Mouse (Mus musculus) c-Kit-negative CD71-positive TER-119-positive erythroid progenitor cells, embryonic 14.5 days (primary cell): ENCODE data around the gene Cdk14.

ENCODE experiments used
- DNase-seq: peaks from one replicate; pipeline ENCODE4 v3.0.0-alpha.2; 2013; ENCODE audit warnings: low read depth, low spot score

The Cdk14 gene

DNA sequence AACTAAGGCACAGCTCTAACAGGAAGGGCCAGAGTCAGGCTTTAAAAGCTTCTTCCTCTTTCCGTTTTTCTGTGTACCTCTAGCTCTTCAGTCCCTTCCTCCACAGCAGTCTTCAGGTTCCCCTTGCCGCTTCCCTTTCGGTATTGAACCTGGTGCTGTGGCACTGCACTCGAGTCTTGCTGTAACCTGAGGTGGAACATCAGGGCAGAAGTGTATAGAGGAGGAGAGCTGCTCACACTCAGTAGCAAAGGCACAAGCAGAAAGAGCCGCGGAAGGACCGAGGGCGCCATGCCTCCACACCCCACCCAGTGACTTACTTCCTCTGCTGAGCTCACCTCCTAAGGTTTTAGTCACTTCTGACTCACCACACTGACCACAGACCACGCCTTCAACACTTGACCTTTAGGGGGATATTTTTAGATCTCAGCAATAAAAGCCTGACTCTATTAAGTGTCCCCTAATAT is at the start of gene Cdk14:
Gene Cdk14, minus strand, starts transcription at position 321 of the 464 bp plus-strand sequence.
- no peak for DNase-seq

DNA sequence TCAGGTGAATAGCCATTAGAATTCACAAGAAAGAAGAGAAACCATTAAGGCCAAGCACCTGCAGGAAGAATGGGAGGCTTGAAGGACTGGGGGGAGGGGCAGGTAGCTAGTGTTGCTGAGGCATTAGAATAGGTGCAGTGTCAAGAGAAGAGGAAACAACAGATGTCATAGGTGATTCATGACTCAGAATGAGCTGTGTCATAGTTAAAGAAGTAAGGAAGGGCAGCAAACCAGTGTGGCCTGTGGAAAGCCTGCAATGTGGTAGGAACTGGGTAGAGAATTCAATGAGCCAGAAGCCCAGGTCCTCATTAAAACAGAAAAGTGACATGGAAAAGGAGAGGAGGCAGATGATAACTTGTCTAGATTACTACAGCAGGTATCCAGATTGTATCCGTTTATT is 45.1 kb upstream of the Cdk14 start:
- no peak for DNase-seq

DNA sequence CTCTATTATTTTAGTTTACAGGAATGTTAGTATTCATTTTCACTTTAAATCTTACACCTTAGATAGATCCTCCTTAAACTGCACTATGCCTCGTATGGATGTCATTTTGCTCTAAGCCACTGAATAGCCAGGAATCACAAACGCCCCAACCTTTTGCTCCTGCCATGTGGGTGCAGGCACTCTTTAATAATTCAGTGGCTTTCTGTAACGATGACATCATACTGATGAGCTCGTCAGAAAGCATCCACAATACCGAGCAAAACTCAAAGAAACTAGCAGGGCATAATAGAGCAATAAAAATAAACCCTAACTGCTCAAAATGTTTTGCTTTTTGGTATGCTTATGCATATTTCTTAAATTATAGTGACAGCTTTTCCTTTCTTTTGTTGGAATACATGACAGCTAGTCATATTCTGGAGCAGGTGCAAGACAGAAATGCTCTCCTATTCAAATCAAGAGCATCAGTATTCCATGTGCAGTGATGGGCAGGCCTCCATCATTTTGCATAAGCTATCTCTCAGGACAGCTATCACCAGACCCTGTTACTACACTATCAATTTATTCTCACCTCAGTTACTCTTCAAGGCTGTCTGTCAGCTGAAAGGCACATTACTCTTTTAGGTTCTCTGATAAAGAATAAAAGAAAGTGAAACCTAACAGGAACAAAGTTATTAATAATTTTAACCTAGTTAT is 11.8 kb upstream of the Cdk14 start:
- DNase-seq = no peak

DNA sequence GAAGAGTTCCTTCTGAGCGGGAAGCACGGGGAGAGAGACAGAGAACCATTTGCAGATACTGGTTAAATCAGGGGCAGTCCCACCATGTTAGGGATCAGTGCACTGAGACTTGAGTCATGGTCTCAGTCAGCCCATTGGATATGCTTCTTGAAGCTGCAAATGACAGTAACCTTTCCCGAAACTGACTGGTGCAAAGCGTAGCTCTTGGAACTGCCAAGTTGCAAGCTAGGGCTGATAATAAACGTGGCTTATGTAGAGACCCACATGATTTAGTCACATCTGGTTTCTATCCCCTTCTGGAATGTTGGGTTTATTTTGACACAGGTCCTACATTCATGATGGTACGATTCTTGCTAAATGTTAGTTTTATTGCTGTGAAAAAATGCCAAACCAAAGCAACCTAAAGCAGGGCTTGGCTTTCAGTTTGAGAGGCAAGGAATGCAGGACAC is 3.6 kb upstream of the Cdk14 start:
- no peak for DNase-seq

DNA sequence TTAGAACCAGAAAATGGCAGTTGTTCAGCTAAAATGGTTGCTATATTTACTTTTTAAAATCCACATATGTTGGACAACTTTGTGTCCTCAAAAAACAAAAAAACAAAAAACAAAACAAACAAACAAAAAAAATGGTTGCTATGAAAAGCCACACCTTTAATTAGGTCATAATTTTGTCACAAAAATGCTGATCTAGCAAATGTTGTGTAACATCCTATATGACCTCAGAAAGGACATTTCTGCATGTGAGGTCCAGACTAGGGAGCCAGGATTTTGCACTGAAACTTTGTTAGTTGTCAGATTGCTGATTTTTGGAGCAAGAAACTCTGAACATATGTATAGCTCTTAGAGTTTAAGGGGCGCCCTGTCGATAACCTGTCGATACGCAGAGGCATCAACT is 3.0 kb upstream of the Cdk14 start:
- DNase-seq = no peak

DNA sequence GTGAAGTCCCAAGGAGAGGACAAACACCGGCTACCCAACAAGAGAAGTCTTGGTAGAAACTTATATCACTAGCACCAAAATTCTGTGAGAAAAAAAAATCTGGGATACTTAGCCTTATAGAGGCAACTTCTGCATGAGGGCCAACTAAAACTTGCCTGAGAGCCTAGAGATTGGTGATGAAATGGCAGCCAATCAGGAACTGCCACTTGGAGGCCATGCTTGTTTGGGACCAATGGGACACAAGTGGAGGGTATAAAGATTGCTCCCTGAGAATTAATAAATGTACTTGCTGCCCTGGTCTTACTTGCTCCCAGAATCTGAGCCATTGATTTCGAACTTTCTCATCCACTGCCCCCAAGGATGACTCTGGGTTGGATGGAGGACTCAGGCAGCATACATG is 1.3 kb upstream of the Cdk14 start:
- DNase-seq = no peak

DNA sequence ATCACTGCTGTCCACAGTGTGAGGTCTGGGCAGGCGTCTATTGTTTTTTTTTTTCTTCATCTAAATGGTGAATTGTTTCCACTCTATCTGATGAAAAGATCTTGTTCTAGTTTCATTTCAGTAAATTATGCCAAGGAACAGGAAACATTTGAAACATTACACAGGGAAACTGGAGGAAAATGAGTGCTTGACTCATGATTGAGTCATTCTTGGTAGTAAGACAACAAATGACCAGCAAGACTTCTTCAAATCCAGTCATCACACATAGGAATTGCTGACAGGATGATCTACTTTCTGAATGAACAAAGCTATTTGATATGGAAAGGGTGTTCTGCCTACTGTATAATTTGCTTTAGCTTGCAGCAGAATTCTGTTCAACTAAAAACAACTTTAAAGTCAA is 859 bp downstream of the Cdk14 start:
- no peak for DNase-seq

DNA sequence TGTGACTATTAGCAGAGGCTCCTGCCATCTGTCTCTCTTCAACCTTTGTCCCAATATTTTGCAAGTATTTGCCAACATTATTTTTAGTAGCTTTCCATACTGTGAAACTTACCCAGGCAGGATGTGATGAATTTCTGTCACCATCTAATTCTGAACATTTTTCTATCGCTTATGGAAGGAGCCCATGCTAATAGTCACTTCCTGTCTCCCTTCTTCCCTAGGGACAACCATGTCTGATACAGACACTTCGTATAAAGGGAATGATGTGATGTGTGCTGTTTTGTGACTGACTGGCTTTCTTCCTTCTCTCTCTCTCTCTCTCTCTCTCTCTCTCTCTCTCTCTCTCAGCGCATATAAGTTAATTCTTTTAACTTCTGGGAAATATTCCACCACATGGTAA is 5.3 kb downstream of the Cdk14 start:
- DNase-seq = no peak

DNA sequence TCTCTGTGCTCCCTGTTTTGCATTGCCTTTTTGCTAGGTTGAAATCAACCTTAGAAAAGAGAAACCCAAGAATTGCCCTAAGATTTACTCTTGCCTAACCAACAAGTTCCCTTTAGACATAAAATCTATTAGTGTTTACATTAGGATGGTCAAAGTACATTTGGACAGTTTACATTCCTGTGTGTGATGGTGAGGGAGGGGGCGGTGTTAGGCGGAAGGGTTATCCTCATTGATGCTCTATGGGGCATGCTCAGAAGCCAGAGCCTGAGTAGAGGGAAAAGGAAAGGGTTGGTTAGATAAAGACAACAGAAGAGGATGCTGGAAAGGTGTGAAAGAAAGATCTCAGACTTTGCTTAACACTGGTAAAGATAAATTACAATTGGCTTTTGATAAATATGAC is 8.2 kb downstream of the Cdk14 start:
- DNase-seq = no peak

DNA sequence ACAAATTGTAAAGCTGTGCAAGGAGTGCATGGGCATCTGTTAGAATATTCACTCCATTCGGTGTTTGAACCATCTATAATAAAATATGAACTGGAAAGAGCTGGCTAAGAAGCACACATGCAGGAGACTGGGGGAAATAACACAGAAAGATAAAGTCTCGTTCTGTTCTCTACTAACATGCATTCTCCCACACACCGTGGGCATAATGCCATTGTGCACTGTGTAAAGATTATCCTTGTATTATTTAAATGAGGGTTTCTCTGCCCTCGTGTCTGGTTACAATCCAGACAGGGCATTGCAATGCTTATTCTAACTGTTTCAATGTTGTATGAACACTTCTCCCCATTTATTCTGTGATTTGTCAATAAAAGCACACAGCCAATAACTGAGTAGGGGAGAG is 18.1 kb downstream of the Cdk14 start:
- DNase-seq = no peak

DNA sequence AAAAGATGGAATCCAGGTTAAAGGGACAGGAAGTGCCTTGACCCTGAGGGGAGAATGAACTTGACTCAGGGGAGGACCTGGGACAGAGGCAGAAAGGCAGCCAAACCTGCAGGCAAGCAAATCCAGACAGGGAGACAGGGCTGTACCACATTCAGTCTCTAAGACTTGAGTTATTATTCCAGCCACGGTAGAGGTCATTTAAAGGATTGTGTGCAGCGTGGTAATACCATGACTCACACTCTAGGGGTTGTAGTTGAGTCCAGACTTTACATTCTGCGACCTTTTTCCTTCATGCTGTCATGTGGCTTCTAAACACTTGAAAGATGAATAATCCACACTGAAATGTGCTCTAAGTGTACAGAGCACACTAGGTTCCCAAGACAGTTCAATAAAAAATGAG is 27.3 kb downstream of the Cdk14 start:
- DNase-seq = no peak

DNA sequence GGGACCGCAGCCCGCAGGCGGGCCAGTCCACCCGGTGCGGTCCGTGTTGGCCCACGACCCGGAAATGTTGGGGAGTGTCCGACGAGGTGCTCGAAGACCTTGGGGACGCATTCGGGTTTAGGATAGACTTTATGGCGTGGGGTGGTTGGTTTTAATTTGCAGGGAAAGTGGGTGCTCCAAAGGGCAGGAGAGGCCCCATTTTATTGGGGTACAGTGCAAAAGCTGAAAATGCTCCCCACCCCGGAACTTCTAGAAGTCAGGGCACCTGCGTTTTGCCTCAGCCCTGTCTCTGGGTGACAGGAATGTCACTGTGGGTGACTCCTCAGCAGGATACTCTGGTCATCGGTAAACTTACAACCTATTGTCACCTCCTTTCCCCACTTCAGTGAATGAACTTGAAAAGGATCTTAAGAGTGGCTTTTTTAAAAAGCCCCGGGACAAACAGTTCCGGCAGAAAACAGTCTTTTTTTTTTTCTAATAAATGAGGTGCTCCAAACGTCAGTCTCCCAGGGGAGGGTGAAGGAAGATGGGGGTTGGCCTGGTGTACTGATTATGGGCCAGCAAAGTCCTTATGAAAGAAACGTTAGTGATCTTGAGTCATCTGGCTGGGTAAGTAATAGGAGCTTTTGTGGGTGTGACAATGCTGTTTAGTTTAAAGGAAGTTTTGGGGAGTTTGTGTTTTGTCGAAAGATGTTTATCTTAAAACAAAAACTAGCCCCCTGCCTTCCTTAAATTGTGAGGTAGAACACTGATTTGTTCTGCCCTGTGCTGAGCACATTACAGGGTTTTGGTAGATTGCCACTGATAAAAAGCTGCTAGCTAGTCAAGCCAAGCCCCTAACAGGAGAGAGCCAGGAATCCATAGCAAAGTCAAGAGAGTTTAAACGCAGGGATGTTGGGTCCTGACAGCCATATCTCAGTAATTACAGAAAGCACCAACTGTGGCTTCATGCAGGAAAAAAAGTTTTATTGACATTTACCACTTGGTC is 39.1 kb downstream of the Cdk14 start:
- no peak for DNase-seq

DNA sequence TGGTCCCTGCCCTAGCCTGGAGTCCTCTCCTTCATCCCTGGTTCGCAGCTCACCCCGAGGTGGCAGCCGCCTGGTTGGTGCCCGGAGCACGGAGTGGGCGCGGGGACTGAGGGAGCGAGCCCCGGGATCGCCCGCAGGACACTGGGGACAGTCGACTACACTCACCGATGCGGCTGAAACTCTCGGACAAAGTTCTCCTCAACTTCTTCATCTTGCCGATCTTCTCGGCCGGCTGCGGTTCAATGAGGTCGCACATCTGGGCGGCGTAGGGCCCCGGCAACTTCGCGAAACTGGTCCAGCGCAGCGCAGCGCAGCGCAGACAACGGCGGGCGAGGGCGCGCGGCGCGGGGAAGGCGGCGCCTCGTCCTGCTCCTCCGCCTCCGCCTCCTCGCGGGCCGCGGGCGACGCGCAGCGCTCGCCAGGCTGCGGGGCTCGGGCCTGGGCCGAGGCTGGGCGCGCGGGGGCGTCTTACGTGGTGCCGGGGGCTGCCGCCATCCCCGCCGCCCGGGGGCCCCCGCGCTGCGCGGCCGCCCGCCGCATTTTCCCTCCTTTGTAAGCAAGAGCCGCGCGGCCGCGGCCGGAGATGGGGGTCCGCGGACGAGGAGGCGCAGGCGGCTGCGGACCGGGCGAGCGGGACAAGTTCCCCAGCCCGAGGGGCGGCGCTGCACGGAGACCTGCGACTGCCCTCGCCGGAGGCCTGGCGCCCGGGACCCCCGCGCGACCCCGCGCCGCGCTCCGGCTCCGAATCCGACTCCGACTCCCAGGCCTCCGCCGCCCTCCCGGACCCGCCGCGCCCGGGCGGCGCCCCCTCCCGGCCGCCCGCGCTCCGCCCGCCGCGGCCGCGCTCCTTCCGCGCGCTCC is 40.0 kb downstream of the Cdk14 start:
- no peak for DNase-seq

DNA sequence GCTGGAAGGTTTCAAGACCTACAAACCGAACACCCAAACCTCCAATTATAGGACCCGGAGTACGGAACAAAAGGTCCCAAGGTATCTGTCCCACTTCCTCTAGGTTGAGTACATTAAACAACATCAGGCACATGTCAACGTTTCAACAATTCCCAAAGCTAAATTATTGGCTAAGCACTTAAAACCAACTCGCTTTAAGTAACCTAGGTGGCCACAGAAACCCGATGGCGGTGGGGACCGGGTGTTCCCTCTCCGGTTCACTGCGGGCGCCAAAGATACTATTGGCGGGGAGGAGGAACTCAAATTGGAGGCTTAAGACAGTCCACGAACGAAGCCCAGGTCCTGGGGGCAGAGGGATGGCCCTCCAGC is 40.6 kb downstream of the Cdk14 start:
- no peak for DNase-seq

DNA sequence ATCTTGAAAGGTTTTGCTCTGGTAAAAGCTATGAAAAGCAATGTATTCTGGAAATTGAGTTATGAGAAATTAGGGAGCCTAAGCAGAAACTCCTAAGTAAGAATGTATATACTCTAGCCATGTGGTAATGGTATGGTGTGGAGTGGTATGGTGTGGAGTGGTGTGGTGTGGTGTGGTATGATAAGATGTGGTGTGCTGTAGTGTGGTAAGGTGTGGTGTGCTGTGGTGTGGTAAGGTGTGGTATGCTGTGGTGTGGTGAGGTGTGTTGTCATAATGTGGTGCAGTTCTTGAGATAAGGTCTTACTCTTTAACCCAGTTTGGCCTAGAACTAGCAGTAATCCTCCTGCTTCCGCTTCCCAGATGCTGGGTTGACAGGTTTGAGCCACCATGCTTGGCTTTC is 45.7 kb downstream of the Cdk14 start:
- DNase-seq = no peak

DNA sequence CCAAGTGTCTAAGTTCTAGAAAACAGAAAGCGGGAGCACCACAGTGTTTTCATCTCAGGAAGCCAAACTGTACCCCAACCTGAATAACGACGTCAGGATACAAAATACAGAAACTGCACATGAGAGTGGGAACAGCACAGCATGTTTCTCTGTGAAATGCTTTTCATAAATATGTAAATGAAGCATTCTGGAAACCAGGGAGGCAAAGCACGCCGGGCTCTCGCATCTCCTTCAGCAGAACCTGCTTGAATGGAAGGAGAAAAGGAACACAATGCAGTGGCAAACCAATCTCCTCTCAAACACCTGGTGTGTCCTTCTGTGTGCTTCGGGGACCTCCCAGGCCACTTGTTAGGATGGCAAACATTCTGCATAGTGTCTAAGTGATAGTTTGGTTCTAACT is 46.6 kb downstream of the Cdk14 start:
- no peak for DNase-seq

DNA sequence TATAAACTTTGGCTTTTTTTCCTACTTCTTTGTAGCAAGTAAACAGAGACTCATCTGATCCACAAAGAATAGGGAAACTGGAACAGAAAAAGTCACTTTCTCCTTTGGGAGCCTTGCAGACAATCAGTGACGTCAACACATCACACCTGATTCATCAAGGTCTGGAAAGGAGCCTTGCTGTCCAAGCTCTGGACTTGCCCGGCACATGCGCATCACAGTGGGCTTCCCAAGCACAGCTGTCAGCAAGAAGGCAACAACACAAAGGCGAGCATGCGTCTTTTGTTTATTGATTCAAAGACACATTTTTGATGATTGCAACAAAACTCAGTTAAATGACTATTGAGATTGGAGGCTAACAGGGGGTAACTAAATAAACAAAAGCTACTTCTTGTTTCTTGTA is 47.2 kb downstream of the Cdk14 start:
- no peak for DNase-seq

DNA sequence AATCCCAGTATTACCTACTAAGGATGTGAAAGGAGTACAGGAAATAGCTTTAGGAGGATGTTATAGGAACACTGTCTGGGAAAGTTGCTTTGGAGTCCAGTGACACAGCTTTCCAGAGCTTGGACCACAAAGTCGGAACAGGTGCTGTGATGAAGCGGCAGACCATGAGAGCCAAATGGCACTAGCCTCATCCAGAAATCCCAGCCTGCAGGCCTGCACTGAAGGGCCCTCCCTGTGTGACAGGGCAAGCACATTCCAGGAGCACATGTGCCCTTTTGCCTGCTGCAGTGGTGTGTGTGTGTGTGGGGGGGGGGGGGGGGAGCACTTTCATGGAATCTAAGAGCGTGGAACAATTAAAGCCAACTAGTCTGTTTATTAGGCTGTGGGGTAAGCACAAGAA is 47.8 kb downstream of the Cdk14 start:
- no peak for DNase-seq

DNA sequence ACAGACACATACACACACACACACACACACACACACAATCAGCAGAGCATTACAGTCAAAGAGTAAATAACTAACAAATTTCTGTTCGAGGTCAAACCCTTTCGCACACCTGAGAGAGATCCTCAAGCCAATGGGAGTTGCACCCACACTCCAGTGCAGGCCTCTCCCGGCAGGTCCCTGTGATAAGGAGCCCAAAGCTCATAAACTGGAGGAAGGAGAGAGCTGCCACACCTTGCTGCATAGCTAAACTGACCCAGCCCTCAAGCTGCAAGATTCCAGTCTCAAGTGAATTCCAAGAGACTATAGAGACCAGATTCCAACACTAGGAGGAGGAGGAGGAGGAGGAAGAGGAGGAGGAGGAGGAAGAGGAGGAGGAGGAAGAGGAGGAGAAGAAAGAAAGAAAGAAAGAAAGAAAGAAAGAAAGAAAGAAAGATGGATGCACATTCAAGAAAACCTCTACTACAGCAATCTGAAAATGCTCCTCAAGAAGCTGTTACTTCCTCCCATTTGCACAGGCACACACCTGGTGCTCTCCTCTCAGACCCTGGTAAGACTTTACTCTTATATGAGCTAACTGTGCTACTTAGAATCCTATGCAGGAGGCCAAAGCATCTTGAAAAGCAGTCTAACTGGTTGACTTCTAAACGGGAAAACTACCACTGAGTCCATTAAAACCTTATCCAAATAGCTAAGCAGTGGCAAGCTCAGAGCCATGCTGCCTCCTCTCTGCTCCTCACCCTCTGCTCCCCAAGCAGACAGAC is 49.6 kb downstream of the Cdk14 start:
- DNase-seq = no peak

DNA sequence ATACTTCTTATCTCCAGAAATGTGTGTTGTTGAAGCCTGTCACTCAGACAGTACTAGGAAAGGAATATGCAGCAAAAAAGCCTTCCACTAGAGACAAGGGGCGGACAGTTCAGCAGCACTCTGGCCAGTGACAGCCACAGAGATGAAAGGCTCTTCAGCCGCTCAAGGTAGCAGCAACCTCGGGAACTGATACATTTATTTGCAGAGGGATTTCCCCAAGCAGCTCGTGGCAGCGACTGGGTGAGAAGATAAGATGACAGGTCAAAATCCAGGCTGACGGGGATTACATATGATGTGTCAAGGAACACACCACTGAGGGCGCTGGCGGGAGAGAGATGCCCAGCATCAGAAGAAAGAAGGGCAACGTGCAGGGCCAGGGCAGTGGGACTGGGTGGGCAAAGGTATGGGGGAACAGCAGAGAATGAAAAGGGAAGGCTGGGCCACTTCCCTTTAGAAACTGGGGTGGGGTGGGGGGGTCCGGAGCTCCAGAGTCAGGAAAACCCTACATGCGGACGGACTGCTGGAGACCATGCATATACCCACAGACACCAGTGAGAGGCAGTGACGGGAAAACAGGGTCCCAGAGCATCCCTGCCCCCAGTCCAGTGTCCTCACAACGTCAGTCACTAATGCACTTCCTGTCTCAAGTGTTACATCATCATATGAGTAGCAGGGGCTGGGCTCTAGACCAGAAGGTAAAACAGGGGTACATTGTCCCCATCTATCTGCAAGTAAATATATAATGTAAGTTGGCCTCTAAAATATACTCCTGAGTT is 51.5 kb downstream of the Cdk14 start:
- DNase-seq = no peak
